Mouse (Mus musculus) fibroblast of lung, adult 2 months (primary cell): ENCODE results near the gene Dnajc5.

Source experiments
- DNase-seq: peaks from one replicate; pipeline ENCODE4 v3.0.0-alpha.2; 2011; ENCODE audit warnings: low read depth

Dnajc5 gene

DNA sequence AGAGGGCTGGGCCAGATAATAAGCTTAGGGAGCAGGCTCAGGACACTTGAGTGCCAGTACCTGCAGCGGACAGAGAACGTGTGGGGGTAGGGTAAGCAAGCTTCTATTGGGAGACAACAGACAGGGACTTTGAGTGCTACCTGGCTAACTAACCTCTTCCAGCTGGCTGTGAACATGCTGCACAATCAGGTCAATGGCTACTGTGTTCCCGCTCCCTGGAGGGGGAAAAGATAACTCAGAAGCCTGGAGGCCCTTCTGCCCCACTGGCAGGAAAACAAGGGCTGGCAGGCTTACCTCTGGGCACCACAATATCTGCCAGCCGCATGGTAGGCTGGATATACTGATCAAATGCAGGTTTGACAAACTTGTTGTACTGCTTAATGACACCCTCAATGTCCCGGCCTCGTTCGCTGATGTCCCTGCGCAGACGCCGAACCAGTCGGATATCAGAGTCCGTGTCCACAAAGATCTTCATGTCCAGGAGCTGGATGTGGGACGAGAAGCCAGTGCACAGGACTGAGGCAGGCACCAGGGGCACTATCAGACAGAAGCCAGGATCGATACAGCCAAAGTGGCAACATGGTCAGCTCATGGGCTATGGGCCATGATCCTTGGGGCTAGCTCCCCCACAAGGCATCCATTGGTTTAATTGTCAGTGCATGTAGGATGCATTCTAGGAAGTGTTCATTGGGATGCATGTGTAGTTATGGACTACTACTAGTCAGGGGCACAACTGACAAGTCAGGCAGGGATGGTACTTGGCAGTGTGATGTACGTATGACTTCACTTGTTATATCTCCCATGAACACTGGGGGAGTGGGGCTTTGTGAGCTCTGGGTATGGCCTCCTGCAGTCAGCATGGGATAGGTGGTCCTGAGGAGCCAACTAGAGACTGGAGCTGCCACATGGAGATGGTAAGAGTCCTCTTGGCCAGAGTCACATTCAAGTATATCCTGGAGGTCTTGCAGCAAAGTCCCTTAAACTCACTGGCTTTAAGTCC, 52.9 kb downstream of the Dnajc5 start:
- no peak for DNase-seq

DNA sequence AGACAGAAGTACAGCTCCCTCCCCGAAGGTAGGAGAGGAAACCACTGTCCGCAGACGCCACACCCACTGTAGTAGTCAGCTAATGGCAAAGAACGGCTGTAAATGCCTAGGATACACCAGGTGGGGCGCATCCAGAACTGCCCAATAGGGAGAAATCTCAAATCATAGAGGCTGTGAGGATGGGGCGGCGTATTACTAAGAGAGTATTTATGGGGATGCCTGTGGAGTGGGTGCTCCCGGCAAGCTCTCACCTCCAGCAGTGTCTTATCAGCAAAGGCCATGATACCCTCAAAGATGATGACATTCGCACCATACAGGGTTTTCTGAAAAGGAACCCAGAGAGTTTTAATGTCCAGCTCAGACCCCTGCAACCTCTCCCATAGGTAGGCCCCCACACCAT, 53.7 kb downstream of the Dnajc5 start:
- no peak for DNase-seq

DNA sequence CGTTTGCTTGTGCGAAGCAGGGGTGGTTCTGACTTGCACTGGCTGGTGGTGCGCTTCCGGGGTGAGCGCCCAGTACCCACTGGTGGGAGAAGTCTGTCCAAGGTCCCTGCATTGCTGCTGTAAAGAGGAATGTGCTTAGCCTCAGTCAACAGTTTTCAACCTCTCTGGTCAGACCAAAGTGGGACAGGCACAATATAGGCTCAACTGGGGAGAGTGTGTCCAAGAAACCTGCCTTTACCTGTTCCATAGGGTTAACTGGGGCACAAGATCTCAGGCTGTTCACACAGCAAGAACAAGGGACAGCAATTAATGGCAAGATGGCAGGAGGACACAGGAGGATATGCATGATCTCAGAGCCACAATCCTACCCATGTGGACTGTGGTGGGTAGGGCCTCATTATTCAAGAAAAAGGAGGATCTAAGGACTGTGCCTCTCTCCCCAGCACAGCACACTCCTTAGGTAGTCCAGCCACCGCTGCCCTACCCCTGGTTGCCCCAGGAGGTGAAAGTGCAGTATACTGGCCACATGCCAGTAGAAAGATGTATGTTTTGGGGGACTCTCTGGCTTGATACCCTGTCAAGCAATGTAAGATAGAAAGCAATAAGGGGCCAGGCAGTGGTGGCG, 54.7 kb downstream of the Dnajc5 start:
- no peak for DNase-seq

DNA sequence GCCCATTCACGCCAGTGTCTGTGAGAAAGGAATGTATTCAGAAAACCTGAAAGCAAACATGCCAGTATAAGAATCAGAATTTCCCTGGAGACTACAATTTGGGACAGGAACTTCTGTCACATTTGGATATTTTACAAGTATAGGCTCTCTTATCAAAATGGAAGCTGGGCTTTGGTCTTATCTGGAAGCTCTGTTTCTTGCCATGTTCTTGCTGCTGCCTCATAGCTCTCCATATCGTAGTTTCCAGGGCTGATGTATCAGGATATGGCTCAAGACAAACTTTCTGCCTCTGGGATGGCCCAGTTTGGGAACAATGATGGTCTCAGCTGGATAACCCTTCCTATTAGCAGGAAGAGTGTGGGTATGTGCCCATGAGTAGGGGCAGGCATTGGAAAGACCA, 56.3 kb downstream of the Dnajc5 start:
- no peak for DNase-seq

DNA sequence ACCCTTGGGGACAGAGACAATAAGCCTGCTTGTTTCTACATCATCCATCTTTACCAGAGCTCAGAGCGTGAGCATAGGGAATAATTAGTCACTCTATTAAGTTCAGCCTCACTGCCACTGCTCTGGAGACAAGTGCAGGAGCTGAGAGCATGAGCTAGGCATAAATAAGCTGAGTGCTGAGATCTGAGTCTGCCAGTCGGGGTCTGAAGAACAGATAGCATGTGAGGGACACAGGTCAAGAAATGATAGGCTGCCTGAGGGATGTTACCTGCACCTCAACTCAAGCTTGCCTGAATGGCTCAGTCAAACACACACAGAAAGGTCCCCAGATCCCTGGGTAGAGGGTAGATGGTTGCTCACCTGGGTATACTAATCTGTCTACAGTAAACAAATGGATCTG, 56.8 kb downstream of the Dnajc5 start:
- no peak for DNase-seq

DNA sequence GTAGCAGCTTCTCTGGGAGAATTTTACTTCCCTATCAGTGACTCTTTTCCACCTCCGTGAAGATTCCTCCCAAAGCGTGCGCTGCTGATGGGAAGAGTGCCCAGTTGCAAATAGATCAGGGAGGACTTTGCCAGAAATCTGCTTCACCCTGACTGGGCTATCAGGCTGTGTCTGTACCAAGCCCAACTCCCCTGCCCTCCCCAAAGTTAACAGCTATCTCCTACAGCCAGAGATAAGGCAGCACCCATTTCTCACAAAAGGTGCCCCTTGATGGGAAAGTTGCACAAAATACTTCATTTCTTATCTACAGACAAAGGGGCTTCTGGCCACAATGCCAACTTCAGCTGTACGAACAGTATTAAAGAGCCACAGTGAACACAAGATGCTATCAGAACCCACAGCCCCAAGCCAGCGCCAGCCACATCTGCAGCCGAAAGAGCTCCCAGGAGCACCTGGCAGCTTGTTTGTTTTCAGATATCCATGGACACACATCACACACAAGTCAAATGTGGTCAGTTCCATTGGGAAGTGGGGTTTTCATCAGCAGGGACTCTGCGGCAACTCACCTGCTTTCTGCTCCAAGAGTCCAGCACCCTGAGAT, 57.8 kb downstream of the Dnajc5 start:
- no peak for DNase-seq

DNA sequence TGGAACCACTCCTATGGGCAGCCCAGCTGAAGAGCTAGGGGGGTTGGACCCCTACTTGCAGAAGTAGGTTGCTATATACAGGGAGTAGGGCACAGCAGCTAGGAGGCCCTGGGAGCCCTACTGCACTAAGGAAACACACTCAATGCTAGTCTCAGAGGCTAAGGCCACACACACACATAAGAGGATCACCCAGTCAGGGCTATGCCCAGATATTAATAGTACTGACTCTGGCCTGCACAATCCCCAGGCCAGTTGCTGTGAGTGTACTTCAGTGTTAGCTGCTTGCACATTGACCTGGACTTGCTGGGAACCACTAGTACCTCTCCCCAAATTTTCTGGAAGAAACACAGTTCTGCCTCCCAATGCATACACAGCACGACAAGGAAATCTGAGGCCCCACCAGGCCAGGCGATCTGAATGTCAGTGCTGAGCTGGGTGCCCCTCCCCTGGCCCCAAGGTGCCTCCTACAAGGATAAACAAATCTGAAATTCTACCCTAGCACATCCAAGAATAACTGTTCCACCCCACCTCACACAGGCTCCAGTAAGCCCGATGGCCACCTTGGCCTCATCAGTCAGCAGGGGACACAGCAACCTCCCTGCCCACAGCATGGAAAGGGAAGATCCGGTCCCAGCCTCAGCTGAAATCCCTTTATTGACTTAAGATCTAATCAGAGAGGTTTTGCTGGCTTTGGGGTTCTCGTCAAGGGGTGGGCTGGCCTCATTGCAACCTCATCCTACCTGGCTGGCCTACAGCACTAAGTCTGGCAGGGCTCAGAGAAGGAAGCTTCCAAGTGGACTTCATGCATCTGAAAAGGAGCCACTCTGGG, 58.7 kb downstream of the Dnajc5 start:
- DNase-seq: no peak

DNA sequence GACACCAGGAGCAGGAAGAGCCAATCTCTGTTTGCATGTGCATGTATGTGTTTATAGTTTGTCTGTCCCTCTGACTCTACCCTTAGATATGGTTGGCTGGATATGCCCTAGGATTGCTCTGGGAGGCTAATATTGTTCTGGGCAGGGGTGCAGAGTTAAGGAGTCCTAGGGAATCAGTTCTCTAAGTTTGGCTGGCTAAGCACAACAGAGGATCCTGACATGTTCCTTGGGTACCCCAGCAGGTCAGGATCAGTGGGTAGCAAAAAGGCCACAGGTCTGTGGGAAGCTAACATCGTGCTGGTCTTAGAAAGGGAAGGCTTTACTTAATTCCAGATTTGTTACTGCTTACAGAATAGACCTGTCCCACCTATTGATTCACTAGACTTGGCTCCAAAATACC, 59.4 kb downstream of the Dnajc5 start:
- DNase-seq: no peak

DNA sequence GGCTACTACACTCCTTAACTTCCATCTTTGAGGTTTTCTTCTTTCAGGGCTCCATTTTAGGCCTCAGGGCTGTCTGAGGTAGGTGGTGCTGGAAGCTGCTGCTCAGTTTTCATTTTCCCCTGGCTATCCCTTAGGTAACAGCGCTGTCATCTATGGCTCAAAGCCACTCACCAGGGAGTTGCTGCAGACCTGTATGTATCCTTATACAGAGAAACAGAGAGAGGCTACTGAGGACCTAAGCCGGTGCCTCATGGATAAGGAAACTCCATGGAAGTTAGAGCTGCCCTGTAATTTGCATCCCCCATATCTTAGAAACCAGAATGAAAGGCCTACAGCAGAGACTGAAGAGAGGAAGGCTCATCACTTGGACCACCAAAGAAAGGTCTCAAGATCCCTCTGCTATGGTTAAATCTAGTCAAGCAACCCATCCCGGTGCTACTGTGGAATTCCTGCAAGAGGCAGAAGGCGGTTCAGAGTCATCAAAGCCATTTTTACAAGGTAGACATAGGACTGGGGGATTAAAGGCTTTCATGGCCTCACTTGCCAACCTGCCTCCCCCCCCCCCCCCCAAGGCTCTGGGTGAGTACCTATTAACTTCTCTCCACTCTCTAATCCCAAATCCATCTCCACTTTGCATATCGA, 60.0 kb downstream of the Dnajc5 start:
- no peak for DNase-seq

DNA sequence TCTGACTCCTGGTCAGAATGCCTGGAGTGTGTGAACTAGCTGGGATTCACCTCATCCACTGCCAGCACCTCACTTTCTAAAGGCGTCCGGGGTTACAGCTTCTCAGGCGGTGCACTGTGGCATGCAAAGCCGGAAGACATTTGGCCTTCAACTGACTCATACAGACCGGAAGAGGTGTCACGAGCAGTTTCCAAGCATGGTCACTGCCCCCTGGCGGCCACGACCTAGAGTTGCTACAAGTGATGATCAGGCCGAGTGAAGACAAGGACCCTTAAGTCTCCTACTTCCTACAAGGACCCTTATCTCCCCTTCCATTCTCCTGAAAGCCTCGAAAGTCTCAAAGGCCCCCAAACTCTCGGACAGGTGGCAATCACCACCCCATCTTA, 60.7 kb downstream of the Dnajc5 start:
- DNase-seq: peak; percentile 80

DNA sequence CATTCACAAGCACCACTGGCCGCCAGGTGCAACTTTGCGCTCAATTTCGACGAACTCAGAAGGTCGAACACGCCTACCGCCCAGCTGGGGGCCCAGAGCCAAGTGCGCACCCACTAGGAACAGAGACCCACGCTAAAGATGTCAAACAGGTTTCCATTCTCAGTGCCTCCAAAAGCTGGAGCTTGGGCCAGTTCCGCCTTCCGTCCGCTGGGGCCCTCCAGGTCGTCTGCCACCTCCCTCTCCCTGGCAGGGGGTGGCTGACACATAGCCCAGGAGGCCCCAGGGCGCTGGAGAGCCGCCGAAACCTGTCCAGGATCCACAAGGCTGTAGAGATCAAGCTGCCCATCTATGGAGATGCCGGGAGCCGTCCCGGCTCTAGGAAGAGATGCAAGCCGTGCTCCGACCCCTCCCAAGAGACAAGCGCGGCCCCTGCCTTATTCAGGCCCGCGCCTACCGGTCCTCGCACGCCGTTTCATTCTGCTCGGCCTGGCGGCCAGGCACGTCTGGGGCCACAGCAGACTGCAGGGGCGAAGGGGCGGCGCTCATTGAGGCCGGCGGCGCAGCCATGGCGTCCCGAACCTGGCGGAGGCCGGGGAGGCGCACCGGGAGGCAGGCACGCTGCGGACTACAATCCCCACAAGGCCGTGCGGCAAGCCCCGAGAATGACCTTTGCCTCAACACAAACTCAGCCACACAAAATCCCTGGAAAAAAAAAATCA, 61.3 kb downstream of the Dnajc5 start:
- DNase-seq: peak; percentile 39

DNA sequence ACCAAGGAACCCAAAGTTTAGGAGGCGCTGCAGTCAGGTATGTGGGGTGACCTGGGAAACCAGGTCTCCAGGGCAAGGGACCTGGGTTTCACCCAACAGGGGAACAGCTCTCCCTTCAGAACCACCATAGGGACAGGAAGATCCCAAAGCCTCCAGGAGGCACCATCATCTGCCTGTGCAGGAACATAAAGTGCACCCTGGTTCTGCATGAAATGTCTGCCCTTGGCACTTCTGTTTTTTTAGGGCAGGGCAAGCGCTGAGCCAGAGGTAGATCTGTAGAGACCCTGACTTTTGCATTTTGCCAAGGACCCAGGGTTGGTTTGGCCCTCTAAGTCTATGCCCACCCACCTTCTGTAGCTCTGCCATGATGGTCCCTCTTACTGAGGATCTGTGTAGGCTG, 62.1 kb downstream of the Dnajc5 start:
- no peak for DNase-seq

DNA sequence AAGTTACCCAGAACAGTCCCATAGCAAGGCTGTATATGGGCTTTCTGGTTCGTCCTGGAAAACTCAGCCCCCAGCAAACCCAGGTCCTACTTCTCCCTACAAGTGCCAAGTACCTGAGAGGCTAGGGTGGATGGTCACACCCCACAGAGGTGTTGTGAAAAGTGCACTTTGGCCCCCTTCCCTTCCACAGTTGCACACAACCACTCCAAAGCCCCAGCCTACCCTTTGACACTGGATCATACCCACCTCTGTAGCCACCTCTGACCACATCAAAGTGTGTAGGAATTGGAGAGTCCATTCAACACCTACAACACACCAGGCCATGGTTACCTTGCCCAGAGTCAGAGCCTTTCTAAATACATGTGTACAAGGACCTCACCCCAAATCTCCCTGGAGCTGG, 62.7 kb downstream of the Dnajc5 start:
- no peak for DNase-seq

DNA sequence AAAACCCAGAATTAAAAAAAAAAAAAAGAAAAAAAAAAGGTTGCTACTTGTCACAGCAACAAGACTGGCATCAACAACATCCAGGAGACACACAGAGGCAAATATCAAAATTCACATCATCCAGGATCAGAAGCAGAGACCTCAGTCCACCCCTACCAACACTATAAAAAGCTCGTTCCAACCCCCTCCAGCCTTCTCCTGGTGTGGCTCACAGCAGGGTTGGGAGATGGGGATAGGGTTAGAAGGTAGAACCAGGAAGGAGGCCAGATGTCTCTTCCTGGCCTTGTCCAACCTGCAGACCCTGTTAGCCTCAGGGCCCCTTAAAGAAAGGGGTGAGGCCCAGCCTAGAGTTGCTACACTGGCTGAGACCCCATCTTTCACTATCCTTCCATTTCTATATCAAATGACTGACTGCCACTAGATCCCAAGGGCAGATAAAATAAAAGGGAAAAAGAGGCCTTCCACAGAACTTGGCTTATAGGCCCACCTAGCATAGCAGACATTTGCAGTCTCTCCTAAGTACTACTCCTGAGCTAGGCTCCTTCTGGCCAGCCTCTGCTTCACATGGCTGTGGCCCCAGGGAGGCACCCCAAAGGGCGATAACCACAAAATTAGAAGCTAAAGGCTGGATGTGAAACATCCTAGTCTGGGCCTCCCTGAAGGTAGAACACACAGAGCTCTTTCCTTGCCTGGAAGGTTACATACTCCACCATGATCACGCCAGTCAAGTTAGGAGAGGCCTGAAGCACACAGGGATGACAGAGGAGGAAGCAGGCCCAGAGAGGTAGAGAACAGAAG, 63.4 kb downstream of the Dnajc5 start:
- no peak for DNase-seq

DNA sequence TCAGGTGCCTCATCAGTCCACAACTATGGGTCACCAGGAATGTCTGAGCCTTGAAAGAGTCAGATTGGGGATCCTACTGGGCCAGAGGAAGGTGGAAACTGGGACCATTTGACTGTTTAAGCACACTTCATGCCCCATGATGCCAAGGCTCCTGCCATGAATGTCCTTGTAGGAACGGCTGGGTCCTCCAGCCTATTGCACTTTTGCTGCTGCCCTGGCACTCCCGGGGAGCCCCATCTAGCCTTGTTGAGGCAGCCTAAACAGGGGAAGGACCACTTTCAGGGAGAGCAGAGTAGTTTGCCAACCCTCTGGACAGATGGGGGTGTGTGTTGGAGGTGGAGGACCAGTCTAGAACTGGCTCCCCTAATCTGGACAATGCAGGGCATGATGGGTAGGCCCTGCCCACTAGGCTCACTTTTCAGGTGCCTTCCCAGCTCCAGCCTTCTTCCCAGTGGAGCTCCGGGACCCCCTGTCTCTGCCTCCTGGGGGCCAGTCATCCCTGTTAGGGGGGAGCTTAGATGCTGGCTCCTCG, 64.2 kb downstream of the Dnajc5 start, which contains the start of gene Uckl1:
TSS of gene Uckl1 (minus strand) at position 482 of the 532 bp plus-strand sequence.
- no peak for DNase-seq

DNA sequence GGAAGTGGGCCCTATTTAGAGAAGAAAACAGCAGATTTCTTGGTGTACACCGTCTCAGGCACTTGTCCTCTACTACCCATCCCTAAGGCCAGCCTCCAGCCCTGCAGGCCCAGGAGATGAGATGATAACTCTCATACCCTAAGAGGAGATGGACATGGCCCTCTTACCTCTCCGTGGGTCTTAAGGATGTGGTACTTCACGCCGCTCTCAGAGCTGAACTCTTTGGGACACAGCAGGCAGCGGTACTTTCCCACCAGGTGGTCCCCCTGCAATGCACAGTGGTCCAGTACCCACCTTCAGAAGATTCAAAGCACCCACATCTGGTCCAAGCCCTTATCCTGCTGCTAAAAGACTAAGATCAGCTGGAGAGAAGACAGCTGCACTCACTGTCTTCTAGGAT, 65.2 kb downstream of the Dnajc5 start:
- DNase-seq: no peak

DNA sequence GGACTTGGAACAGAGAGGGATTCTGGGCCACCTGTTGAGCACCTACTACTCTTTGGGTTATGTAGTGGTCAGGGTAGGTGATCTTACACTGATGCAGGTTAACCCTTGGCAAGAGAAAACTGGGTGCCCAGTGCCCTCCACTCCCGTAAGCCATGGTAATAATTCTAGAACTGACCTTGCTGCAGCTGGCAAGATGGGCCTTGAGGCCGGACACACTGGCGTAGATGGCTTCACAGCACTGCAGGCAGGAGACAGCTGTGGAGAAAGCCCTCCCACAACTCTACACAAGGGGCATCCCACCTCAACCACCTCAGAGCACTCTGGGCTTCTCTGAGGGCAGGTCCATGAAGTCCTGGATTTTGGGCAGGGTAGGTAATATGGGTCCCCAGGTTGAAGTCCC, 65.8 kb downstream of the Dnajc5 start:
- DNase-seq: no peak

DNA sequence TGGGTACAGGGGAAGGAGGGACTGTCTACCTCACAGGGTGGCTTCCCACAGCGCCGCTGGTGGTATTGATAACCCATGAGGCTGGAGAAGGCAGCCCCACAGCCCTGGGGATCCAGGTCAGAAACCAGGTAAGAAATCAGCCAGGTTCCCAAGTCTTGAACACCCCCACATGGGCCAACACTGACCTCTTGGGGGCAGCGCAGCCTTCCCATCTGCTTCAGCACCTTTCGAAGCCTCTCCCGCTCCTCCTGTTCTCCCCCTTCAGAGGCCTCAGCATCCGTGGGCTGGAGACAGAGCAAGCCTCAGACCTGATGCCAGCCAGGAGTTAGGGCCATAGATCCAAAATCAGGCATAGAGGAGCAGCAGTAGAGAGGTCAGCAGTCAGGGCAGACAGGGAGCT, 67.5 kb downstream of the Dnajc5 start:
- DNase-seq: no peak

DNA sequence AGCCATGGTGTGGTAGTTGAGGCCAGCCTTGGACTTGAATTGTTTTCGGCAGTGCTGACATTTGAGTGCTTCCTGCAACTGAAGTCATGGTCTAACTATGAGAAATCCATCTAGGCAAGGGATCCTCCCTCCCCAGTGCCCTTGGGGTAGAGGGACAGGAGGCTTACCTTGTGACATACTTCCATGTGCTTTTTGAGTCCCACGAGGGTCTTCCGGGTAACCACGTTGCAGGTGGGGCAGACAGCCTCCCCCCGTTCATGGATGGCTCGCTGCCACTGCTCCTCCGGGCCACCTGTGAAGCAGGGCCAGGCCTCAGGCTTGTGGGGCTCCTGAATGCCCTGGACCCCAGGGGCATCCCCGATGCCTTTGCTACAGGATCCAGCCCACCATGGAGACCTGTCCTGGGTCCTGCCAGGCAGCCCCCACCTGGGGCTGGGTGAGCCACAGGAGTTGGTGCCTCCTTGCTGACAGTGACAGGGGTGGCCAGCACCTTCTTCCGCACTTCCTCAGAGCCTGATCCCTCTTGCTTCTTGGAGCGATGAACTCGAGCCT, 68.0 kb downstream of the Dnajc5 start:
- DNase-seq: no peak
